Mouse (Mus musculus) forebrain, embryonic 15.5 days (tissue): Measurements from ENCODE around the gene Eif4a2. TPM values are rescaled to one million over a fixed set of nuclear protein-coding genes. Genes with fewer than 3 reads are reported as not detected.
"Not testable (repeated sequence)": the region's sequence is repeated elsewhere in the genome, so short reads cannot be mapped to it uniquely, and the experiment has no call there.

Experiments
- ATAC-seq: fragments of 200-750 bp; cut with Nextera tagmentation; replicated peaks from 2 replicates; pipeline ENCODE4 v1.8.0; 2017; ENCODE audit warnings: mild to moderate bottlenecking, moderate TSS enrichment, moderate library complexity
- H3K27ac ChIP-seq: fragments of 300-500 bp; sonication (generic); replicated peaks from 2 replicates; pipeline ENCODE4 v1.5.1; 2015; ENCODE audit warnings: mild to moderate bottlenecking, inconsistent platforms
- H3K27me3 ChIP-seq: fragments of 300-500 bp; sonication (generic); 2 replicates; pipeline ENCODE4 v1.6.1; 2015; ENCODE audit warnings: inconsistent platforms
- H3K36me3 ChIP-seq: fragments of 300-500 bp; sonication (generic); 2 replicates; pipeline ENCODE4 v1.6.1; 2015; ENCODE audit warnings: mild to moderate bottlenecking, inconsistent platforms
- H3K4me1 ChIP-seq: fragments of 300-500 bp; sonication (generic); 2 replicates; pipeline ENCODE4 v1.6.1; 2015; ENCODE audit warnings: inconsistent platforms
- H3K4me2 ChIP-seq: fragments of 300-500 bp; sonication (generic); replicated peaks from 2 replicates; pipeline ENCODE4 v1.6.1; 2015; ENCODE audit warnings: mild to moderate bottlenecking, inconsistent platforms
- H3K4me3 ChIP-seq: fragments of 300-500 bp; sonication (generic); 2 replicates; pipeline ENCODE4 v1.5.1; 2015; ENCODE audit warnings: mild to moderate bottlenecking, inconsistent platforms
- H3K9ac ChIP-seq: fragments of 300-500 bp; sonication (generic); replicated peaks from 2 replicates; pipeline ENCODE4 v1.6.1; 2015; ENCODE audit warnings: mild to moderate bottlenecking, inconsistent platforms
- H3K9me3 ChIP-seq: fragments of 300-500 bp; sonication (generic); 2 replicates; pipeline ENCODE4 v1.6.1; 2016; ENCODE audit warnings: inconsistent platforms
- whole genome bisulfite sequencing: fragments of 180-500 bp; shearing (Covaris S2); methylation state at CpG from one replicate; pipeline ENCODE4 v1.1.7; 2015; ENCODE audit warnings: mixed read lengths; 5-methylcytosine and 5-hydroxymethylcytosine counted together
- polyA plus RNA-seq: library from polyadenylated mRNA; unstranded; fragments of >200 nt; fragmentation: Nextera tagmentation; extraction: Ambion mirVana; gene quantifications from 2 replicates; pipeline ENCODE4 v1.2.1, GENCODE M21; 2015

Eif4a2 gene
- polyA plus RNA-seq = 338 and 359 TPM in 2 replicates

DNA sequence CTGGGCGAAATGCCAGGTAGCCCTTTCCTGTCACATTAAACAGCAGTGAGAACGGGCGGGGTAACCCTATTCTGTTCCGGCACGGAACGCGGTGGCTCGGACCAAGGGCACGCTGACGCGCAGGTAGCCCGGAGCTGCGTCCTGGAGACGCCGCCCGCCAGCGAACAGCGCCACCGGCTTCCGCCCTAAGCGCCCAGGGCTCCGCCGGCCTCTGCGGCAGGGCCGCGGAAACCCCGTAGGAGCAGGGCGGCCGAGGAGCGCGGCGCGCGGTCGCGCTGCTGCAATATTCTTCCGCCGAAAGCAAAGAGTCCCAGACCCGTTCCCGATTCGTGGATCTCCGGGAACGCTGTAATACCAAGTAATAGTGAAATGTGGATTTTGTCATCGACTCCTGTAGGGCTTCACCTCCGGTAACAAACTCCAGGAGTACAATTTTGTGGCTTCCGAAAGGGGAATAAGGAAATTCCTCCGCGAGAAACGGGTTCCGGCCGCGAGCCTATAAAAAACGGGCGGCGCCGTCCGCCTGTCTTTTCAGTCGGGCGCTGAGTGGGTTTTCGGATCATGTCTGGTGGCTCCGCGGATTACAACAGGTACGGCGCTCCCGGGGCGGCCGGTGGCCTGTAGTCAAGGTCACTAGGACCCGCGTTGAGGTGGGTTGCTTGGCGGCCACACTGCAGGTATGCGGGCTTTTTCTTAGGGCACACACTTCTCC, at the start of gene Eif4a2:
Gene Eif4a2 (plus strand): TSS at position 214 of the 712 bp plus-strand sequence.
- Histone ChIP-seq H3K27ac (peak within 1 kb of the TSS; percentile 98), H3K9ac (peak within 1 kb of the TSS; percentile 98), H3K4me3 (peak within 1 kb of the TSS; percentile 76), H3K36me3 (peaks cover 36% of the 10 kb centered on the region), H3K4me1 (peaks cover 37% of the 10 kb centered on the region), H3K27me3 (no peaks in the 10 kb centered on the region), H3K4me2 (peak within 1 kb of the TSS; percentile 91), H3K9me3 (no peaks in the 10 kb centered on the region)
- peak; percentile 92 for ATAC-seq
- WGBS = under 1% methylated on average over 71 of the region's 71 CpGs

GRCm38 (mm10) chr16:23057668-23058447, 49.4 kb upstream of the Eif4a2 start, which contains the start of gene Kng1:
Gene Kng1 (plus strand): TSS chr16:23057865.
- not testable (repeated sequence) for H3K4me3 ChIP-seq, H3K36me3 ChIP-seq, H3K9ac ChIP-seq, H3K4me1 ChIP-seq, H3K27ac ChIP-seq, ATAC-seq, H3K9me3 ChIP-seq, H3K4me2 ChIP-seq, H3K27me3 ChIP-seq
- 82% methylated on average over 1 of the region's 1 CpGs for WGBS

GRCm38 (mm10) chr16:23059630-23060029, 47.6 kb upstream of the Eif4a2 start:
- H3K9ac ChIP-seq, H3K4me1 ChIP-seq, H3K4me2 ChIP-seq, H3K4me3 ChIP-seq, H3K9me3 ChIP-seq, ATAC-seq, H3K27me3 ChIP-seq, H3K27ac ChIP-seq, H3K36me3 ChIP-seq: not testable (repeated sequence)
- 71% methylated on average over 4 of the region's 4 CpGs for WGBS

GRCm38 (mm10) chr16:23060781-23061325, 46.4 kb upstream of the Eif4a2 start:
- ATAC-seq, H3K36me3 ChIP-seq, H3K27me3 ChIP-seq, H3K9ac ChIP-seq, H3K9me3 ChIP-seq, H3K4me3 ChIP-seq, H3K4me1 ChIP-seq, H3K4me2 ChIP-seq, H3K27ac ChIP-seq: not testable (repeated sequence)
- WGBS = 82% methylated on average over 5 of the region's 5 CpGs

DNA sequence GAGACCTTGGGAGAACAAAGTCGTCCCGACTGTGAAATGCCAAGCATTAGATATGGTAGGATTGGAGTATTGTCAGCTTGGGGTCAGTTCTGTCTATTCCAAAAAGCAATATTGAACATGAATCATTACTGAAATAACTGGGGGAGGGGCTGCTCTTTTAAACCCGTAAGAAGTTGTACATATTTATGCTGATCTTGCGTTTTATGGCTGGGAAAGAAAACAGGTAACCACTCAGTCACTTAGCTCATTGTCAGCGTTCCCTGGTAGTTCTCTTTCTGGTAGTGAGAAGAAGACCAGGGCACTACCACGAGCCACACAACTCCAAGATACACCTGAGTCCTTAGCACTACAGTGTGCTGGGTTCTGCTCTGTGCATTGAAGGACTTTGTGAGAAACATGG, 29.7 kb upstream of the Eif4a2 start:
- H3K9ac ChIP-seq, H3K4me3 ChIP-seq, H3K9me3 ChIP-seq, H3K27ac ChIP-seq, ATAC-seq, H3K4me1 ChIP-seq, H3K4me2 ChIP-seq, H3K36me3 ChIP-seq, H3K27me3 ChIP-seq: not testable (repeated sequence)
- 87% methylated on average over 6 of the region's 6 CpGs for WGBS

GRCm38 (mm10) chr16:23087159-23087558, 20.1 kb upstream of the Eif4a2 start:
- not testable (repeated sequence) for H3K4me2 ChIP-seq, H3K4me1 ChIP-seq, H3K9ac ChIP-seq, ATAC-seq, H3K36me3 ChIP-seq, H3K27me3 ChIP-seq, H3K27ac ChIP-seq, H3K4me3 ChIP-seq, H3K9me3 ChIP-seq
- 82% methylated on average over 8 of the region's 8 CpGs for WGBS

DNA sequence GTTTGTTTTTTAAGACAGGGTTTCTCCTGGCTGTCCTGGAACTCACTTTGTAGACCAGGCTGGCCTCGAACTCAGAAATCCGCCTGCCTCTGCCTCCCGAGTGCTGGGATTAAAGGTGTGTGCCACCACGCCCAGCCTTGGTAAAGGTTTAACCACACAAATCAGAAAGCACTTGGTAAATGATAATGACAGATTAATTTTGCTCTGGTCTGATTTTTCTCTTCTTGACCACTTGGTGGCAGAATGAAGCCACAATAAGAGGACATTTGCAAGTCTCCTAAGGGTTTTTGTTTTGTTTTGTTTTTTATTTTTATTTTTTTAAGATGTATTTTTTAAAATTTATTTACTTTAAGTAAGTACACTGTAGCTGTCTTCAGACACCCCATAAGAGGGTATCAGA, 19.5 kb upstream of the Eif4a2 start:
- H3K4me1 ChIP-seq, H3K4me2 ChIP-seq, H3K27ac ChIP-seq, ATAC-seq, H3K4me3 ChIP-seq, H3K27me3 ChIP-seq, H3K36me3 ChIP-seq, H3K9me3 ChIP-seq, H3K9ac ChIP-seq: not testable (repeated sequence)
- 61% methylated on average over 4 of the region's 4 CpGs for WGBS

GRCm38 (mm10) chr16:23088491-23088890, 18.8 kb upstream of the Eif4a2 start:
- not testable (repeated sequence) for H3K9ac ChIP-seq, H3K4me3 ChIP-seq, H3K4me1 ChIP-seq, ATAC-seq, H3K27ac ChIP-seq, H3K9me3 ChIP-seq, H3K27me3 ChIP-seq, H3K4me2 ChIP-seq, H3K36me3 ChIP-seq
- WGBS = 76% methylated on average over 1 of the region's 1 CpGs

GRCm38 (mm10) chr16:23091345-23091744, 15.9 kb upstream of the Eif4a2 start:
- H3K4me2 ChIP-seq, H3K27ac ChIP-seq, H3K4me3 ChIP-seq, H3K9ac ChIP-seq, ATAC-seq, H3K9me3 ChIP-seq, H3K27me3 ChIP-seq, H3K4me1 ChIP-seq, H3K36me3 ChIP-seq: not testable (repeated sequence)

- Histone ChIP-seq H3K27ac (no peak overlapping the region), H3K4me1 (peaks cover 3% of the 10 kb centered on the region; the same call in 1 of the 2 replicates), H3K36me3 (no peaks in the 10 kb centered on the region), H3K4me2 (no peak overlapping the region), H3K9me3 (no peaks in the 10 kb centered on the region), H3K9ac (no peak overlapping the region), H3K27me3 (no peaks in the 10 kb centered on the region), H3K4me3 (no peak overlapping the region)
- 84% methylated on average over 13 of the region's 13 CpGs for WGBS
- no peak for ATAC-seq
Observed at GRCm38 (mm10) chr16:23093321-23093953, 13.8 kb upstream of the Eif4a2 start.

GRCm38 (mm10) chr16:23094136-23094535, 13.1 kb upstream of the Eif4a2 start:
- WGBS = 92% methylated on average over 6 of the region's 6 CpGs
- Histone ChIP-seq H3K36me3 (no peaks in the 10 kb centered on the region), H3K4me2 (no peak overlapping the region), H3K4me3 (no peak overlapping the region), H3K9me3 (no peaks in the 10 kb centered on the region), H3K4me1 (peaks cover 3% of the 10 kb centered on the region; the same call in 1 of the 2 replicates), H3K9ac (no peak overlapping the region), H3K27ac (no peak overlapping the region), H3K27me3 (no peaks in the 10 kb centered on the region)
- ATAC-seq = no peak

DNA sequence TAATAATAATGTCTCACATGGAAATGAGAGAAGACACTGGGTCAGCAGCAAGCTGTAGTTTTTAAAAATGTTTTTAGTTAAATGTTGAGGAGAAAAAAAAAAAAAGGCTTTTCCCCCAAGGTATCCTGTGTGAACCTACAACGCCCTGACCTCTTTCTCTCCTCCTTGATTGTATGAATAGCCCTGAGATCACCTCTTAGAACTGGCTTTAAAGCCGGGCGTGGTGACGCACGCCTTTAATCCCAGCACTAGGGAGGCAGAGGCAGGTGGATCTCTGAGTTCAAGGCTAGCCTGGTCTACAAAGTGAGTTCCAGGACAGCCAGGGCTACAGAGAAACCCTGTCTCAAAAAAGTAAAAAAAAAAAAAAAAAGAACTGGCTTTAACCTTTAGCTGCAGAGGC, 11.7 kb upstream of the Eif4a2 start:
- H3K27me3 ChIP-seq, H3K36me3 ChIP-seq, H3K27ac ChIP-seq, H3K4me3 ChIP-seq, ATAC-seq, H3K9me3 ChIP-seq, H3K4me2 ChIP-seq, H3K9ac ChIP-seq: not testable (repeated sequence)
- peaks cover 11% of the 10 kb centered on the region for H3K4me1 ChIP-seq
- WGBS = 93% methylated on average over 5 of the region's 5 CpGs
